Mouse (Mus musculus): ENCODE results near the gene Adam26b. TPM values are rescaled to one million over a fixed set of nuclear protein-coding genes. Genes with fewer than 3 reads are reported as not detected.
"Not testable (repeated sequence)": the region's sequence is repeated elsewhere in the genome, so short reads cannot be mapped to it uniquely, and the experiment has no call there.

The Adam26b gene
- total RNA-seq (2015; ENCODE audit: low replicate concordance) (not detected in 2 replicates), total RNA-seq (2017; ENCODE audit: low replicate concordance) (not detected in 2 replicates)

- not testable (repeated sequence) for ATAC-seq (replicated peaks; ENCODE audit: low FRiP score, poor library complexity, severe bottlenecking)
Measured at GRCm38 (mm10) chr8:43528006-43528405, at the start of gene Adam26b. Gene Adam26b (minus strand): TSS chr8:43528106.

GRCm38 (mm10) chr8:43576607-43577006 lies 48.7 kb upstream of the Adam26b start, which contains the start of gene Adam26a:
Gene Adam26a (minus strand): TSS chr8:43576707.
- ATAC-seq (replicated peaks; ENCODE audit: low FRiP score, poor library complexity, severe bottlenecking), result not testable (repeated sequence)

Other genes starting within 250 kb of the Adam26b start
- gene Zfp42, start 221.1 kb downstream of the Adam26b start, total RNA-seq (2015; ENCODE audit: low replicate concordance), result not detected in 2 replicates
- gene Zfp42, start 221.1 kb downstream of the Adam26b start, total RNA-seq (2017; ENCODE audit: low replicate concordance), result not detected in 2 replicates
- not detected in 2 replicates for gene Adam26a, start 48.6 kb upstream of the Adam26b start, total RNA-seq (2015; ENCODE audit: low replicate concordance)
- gene Adam26a, start 48.6 kb upstream of the Adam26b start, total RNA-seq (2017; ENCODE audit: low replicate concordance), result not detected in 2 replicates
- not detected in 2 replicates for gene Gm5346, start 99.2 kb upstream of the Adam26b start, total RNA-seq (2015; ENCODE audit: low replicate concordance)
- not detected in 2 replicates for gene Gm5346, start 99.2 kb upstream of the Adam26b start, total RNA-seq (2017; ENCODE audit: low replicate concordance)
- gene Adam34, start 181.9 kb upstream of the Adam26b start, total RNA-seq (2015; ENCODE audit: low replicate concordance), result not detected in 2 replicates
- gene Adam34, start 181.9 kb upstream of the Adam26b start, total RNA-seq (2017; ENCODE audit: low replicate concordance), result not detected in 2 replicates